Mouse (Mus musculus) thymus, adult 18-20 months (tissue): ENCODE results near the gene Oxtr.

Experiments used
- DNase-seq, 2 experiments: peaks; one replicate each; pipeline ENCODE4 v3.0.0; 2022; ENCODE audit warnings: mixed read lengths in 2 of 2

Oxtr gene

DNA sequence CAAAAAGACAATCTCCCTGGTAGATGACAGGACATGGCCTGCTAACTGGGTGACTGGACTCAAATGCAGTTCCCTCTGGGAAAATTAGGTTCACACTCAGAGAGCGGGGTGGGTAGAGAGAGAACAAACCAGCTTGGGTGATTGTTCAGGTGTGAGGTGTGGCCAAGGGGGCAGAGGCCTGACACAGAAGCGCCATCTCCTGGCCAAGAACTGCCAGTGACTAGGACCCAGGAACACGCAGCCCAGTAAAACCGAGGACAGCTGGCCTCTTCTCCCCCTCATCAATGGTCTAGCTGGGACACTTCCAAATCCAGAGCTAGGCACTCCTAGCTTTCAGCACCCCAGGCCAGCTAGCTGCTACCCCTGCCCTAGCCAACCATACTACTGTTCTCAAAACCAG is 5.4 kb downstream of the Oxtr start:
- DNase-seq: no peak

DNA sequence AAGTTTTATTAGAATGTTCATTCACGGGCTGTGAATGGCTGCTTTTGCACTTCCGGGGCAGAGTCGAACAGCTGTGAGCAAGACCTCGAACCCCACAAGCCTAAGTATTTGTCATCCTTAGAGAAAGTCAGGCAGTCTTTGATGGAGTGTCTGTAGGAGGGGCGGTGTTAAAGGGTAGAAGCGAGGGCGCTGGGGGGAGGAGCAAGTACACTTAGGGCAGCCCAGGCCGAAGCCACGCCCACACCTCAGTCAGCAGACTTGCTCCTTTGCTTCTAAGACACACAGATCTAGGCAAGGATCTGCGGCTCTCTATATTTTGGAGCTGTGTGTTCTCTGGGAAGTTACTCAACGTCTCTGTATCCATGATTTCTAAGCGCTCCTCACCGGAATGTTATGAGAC is 9.9 kb downstream of the Oxtr start:
- DNase-seq: no peak

DNA sequence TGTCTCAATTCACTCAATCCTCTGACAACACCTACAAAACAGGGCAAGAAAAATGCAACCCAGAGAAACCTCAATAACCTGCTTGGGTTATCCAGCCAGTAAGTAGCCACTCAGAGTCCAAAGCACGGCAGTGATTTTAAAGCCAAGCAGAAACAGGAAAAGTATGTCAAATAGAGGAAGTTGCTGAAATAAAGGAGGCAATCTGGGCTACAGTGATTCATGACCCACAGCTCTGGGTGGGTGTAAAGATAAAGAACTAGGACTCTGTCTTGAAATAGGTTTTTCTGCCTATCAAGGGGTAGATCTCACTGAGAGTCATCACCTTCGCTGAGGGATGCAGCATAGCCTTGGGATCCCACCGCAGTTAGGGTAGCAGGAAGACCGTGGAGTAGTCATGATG is 18.1 kb downstream of the Oxtr start:
- no peak for DNase-seq

DNA sequence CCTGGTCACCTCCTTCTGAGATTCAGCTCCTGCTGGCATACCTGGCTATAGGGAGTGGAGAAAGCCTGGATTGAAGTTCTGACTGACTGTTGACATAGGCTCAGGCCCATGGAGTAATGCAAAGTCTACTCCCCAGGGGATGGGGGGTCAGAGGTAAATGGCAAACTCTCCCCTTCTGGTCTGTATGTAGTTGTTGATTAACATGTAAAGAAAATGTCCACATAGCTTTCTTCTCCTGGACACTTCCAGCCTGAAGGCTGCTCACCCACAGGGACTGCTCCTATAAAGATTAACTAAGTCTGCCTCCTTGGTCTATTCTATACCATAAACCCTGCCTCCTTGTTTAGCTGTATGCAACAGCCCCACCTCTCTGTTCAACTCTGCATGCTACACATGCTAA is 23.7 kb downstream of the Oxtr start:
- no peak for DNase-seq

DNA sequence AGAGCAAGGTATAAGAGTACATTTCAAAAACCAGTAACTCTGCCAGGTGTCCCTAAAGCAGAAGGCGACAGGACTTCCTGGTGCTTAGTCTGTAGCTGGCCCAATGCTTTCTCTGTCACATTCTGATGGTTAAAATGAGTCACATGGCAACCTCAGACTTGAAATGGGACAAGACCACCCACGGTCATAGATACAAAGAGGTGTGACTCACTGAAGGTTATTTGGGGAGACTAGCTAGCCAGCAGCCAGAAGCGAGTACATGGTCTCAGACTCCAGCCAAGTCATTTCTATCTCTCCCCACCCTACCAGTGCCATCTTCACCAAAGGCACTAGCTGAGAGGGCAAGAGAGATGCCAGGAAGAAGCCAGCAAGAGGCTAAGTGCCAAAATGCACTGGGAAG is 24.3 kb downstream of the Oxtr start:
- no peak for DNase-seq

DNA sequence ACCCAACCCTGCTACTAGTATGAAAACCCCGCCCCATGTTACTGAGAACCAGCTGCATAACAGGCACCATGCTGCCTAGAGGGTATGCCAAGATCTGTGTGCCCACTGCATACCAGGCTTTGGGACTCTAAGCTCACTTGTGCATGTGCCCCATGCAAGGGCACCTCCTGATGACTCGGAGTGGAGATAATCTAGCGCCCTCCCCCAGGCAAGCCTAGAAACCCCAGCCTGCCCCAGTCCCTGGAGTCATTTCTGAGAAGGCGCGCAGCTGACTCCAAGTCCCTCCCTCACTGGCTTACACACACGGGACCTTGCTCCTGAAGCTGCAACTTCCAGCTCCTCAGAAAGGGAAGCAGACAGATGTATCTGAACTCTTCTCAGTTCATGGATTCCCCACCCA is 26.4 kb downstream of the Oxtr start:
- DNase-seq: no peak

DNA sequence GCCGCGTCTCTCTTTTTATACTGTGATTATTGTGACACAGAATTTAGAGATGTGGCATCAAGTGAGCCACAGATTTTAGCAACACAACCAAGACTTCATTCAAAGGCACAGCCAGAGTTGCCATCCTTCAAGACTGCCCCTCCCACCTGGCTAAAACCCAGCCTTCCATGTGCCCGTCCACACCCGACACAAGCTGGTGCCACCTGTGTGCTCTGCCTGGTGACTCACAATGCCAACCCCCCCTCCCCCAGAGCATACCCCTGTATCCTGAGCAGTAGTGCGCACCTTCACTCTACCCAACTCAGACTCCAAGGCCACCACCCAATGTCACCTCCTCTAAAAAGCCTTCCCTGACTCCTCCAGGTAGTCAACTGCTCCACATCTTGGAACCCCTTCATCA is 28.3 kb downstream of the Oxtr start:
- DNase-seq: no peak

DNA sequence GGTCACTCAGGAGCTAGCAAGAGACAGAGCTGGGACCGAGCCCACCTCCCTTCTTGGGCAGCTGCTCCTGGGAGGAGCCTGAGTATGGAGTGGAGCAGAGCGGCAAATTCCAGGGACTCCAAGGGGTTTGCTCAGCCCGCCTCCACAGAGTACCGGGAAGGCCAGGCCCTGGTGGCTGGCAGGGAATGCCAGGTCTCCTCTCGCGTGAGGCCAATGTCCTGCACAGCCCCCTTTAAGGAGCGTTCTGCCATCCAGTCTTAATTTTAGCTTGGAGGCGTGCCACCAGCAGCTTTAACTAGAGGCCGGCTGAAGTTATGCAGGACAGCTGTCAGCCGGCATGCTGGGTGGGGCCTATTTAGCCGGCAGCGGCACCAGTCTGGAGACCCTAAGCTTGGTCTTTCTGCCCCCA is 30.4 kb downstream of the Oxtr start, which contains the start of gene Cav3:
TSS of gene Cav3 (plus strand) at position 165 of the 409 bp plus-strand sequence.
- DNase-seq: no peak

DNA sequence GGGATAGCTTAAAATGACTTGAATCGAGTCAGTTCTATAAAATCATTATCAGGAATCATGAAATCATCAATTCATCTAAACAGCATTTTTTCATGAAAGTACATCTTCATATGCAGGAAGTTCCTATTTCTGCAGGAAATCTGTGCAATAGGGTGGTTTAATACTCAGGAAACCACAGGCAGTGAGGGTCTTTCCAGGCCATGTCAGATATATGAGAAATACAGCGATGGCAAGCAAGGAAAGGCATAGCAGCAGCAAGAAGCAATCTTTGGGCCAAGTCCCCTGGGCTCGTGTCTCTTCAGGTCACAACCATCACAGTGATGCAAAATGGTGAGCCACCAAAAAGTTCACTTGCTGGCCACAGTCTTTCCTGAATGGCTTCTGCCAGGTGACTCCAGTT is 44.1 kb downstream of the Oxtr start:
- no peak for DNase-seq

DNA sequence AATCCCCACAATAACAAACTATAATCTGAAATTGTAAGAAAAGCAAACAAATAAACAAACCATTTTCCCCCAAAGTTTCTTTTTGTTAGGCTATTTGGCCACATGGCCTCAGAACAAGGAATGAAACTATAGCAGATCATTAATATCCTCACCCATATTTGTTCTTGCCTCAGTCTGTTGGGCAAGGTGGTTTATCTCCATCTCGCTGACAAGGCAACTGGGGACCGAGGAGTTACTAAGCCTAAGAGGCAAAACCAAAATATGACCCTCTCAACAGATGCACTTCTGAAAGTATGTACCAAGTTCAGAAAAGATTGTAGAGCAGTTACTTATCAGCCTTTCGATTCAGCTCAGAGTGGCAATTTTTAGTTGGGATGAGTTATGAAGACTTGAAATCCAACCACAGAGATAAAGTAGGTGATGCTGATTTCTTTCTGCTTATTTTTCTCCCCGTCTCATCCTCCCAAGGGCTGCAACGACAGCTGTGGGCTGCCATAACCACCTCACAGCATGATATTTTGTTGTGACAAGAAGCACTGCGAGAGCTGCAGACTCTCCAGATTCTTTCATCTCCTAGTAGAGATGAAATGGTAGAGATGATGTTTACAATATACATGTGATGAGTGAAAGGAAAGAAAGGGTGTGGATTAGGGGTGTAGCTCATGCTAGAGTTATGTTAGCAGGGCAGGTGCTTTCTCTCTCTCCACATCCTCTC is 63.6 kb downstream of the Oxtr start:
- DNase-seq: no peak

DNA sequence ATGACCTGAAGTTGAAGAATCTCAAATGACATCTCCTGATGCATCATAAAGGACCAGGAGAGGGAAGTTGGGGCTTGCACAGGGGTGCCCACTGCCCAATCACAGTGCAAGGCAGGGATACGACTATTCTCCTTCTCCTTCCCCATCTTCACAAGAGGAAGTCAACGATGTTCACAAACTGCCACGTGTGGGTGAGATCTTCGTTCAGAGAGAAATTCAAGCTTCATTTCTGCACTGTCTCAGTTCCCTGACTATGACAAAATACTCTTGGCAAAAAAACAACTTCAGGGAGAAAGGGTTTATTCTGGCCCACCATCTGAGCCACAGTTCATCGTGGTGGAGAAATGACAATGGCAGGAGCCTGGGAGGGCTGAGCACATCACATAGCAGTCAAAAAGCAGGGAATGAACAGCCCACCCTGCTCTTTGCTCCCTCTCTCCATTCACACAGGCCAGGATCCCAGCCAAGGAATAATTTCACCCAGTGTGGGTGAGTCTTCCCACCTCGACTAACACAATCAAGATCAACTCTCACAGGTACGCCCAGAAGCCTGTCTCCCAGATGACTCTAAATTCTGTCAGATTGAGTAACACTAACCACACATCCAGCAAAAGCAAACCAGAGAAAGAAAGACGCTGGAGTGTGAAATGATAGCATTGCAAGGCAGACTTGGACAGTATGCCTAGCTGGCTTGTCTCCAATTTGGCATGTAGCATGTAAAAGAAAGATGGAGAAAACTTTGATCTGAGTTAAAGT is 65.8 kb downstream of the Oxtr start:
- DNase-seq: no peak
